ENCODE assay signal across 8 mouse cellular contexts in genomic region chr7:140036281-140037170, GRCm38 (mm10). TPM values are rescaled to one million over a fixed set of nuclear protein-coding genes. Genes with fewer than 3 reads are reported as not detected.
DNase-seq lines count a peak whose midpoint lies in the region; ATAC-seq and TF ChIP-seq lines count a peak whose summit lies in the region.

TSS of gene Zfp511 (plus strand) at chr7:140036391.
TSS of gene Tubgcp2 (minus strand) at chr7:140036669.

- peaks cover 3% of the 10 kb centered on the region for H3K4me1 ChIP-seq in cortical plate, adult 2 months (ENCODE audit: control insufficient read depth, insufficient read depth, low read length)
- peaks cover 28% of the 10 kb centered on the region for H3K4me1 ChIP-seq in megakaryocyte, embryonic 14.5 days

- ATAC-seq in activated CD4-positive, CD25-positive, alpha-beta regulatory T cell, adult 4 months: peak; percentile 88

- H3K27ac ChIP-seq in cortical plate, adult 2 months (ENCODE audit: insufficient read depth, low read length): peak within 1 kb of the TSS; percentile 80

- no peaks in the 10 kb centered on the region for H3K9me3 ChIP-seq in megakaryocyte, embryonic 14.5 days

- H3K36me3 ChIP-seq in megakaryocyte, embryonic 14.5 days (replicated peaks; ENCODE audit: low read length): peaks cover 62% of the 10 kb centered on the region

- H3K4me3 ChIP-seq in cortical plate, adult 2 months (ENCODE audit: insufficient read depth, low read length): peak within 1 kb of the TSS; percentile 75
- peak within 1 kb of the TSS; percentile 94 for H3K4me3 ChIP-seq in megakaryocyte, embryonic 14.5 days (replicated peaks)

- TF ChIP-seq CTCF in cortical plate, adult 2 months (IDR thresholded peaks at IDR 0.05; ENCODE audit: extremely low read depth, insufficient read depth, low read length): no peak

- DNase-seq in gastrocnemius, adult 8-10 months (ENCODE audit: low spot score in 2 of 2): peak; percentile 90 to 94
- peak; percentile 73 for DNase-seq in hindlimb bud, embryonic 11.5 days (ENCODE audit: extremely low spot score, low read depth, low spot score)
- peak; percentile 86 to 93 for DNase-seq in left cerebral cortex, adult 8-10 months (ENCODE audit: low spot score in 2 of 2)
- DNase-seq in right cerebral cortex, postnatal 10 days (ENCODE audit: low spot score in 2 of 2): peak; percentile 95
- DNase-seq in urinary bladder, postnatal 25 days (ENCODE audit: low spot score): peak; percentile 95

- no peaks in the 10 kb centered on the region for H3K27me3 ChIP-seq in megakaryocyte, embryonic 14.5 days (replicated peaks)

- peak; percentile 58 for TF ChIP-seq POLR2A in cortical plate, adult 2 months (IDR thresholded peaks at IDR 0.05; ENCODE audit: extremely low read depth, insufficient read depth, low read length)

RNA-seq across cellular contexts. Expression of gene Zfp511, which starts in this region (rescaled TPM):
- 10 to 100 TPM; 26.7 to 26.8 TPM for polyA plus RNA-seq in activated CD4-positive, CD25-positive, alpha-beta regulatory T cell, adult 4 months (2017; shearing (Covaris generic))
- 73.0 and 81.0 TPM in 2 replicates for polyA plus RNA-seq in cortical plate, adult 2 months (2012; rRNA removed)
- total RNA-seq in gastrocnemius, adult 8-10 months (2022): 10 to 100 TPM in 1 of 4 experiments, 1 to 10 TPM in 3; 6.1 to 11.2 (median 8.4) TPM
- total RNA-seq in left cerebral cortex, adult 8-10 months (2022): 10 to 100 TPM; 19.6 to 28.2 (median 23.3) TPM
- polyA plus RNA-seq in megakaryocyte, embryonic 14.5 days (2012; ENCODE audit: insufficient read depth, low replicate concordance): 13.1 and 14.7 TPM in 2 replicates

RNA-seq across cellular contexts. Expression of gene Tubgcp2, which starts in this region (rescaled TPM):
- 10 to 100 TPM; 22.2 to 23.0 TPM for polyA plus RNA-seq in activated CD4-positive, CD25-positive, alpha-beta regulatory T cell, adult 4 months (2017; shearing (Covaris generic))
- 49.3 and 51.8 TPM in 2 replicates for polyA plus RNA-seq in cortical plate, adult 2 months (2012; rRNA removed)
- 10 to 100 TPM; 19.9 to 22.3 (median 20.9) TPM for total RNA-seq in gastrocnemius, adult 8-10 months (2022)
- 10 to 100 TPM; 36.6 to 44.2 (median 42.8) TPM for total RNA-seq in left cerebral cortex, adult 8-10 months (2022)
- 0.54 and 3.8 TPM in 2 replicates for polyA plus RNA-seq in megakaryocyte, embryonic 14.5 days (2012; ENCODE audit: insufficient read depth, low replicate concordance)

Comparison
In these comparisons a context has a peak if more than half of its experiments do, and no peak if none do; other contexts are left out.
1. Peak in every context shown above with its lines: DNase-seq, ATAC-seq, H3K4me3 ChIP-seq and H3K27ac ChIP-seq.